Mouse (Mus musculus) kidney, embryonic 15.5 days (tissue): ENCODE data around the gene Dnmt3l. TPM values are rescaled to one million over a fixed set of nuclear protein-coding genes. Genes with fewer than 3 reads are reported as not detected.

Source experiments
- polyA plus RNA-seq: library from polyadenylated mRNA; unstranded; fragments of >200 nt; fragmentation: Nextera tagmentation; extraction: Ambion mirVana; gene quantifications from 2 replicates; pipeline ENCODE4 v1.2.1, GENCODE M21; 2015

Dnmt3l gene
- polyA plus RNA-seq, 1 experiment from 2014 or later, result 0.68 TPM

Other genes starting within 250 kb of the Dnmt3l start
- not detected in 2 replicates for gene Gm9639, start 246.9 kb upstream of the Dnmt3l start, polyA plus RNA-seq
- not detected in 2 replicates for gene Gm19668, start 242.8 kb upstream of the Dnmt3l start, polyA plus RNA-seq
- not detected in 2 replicates for gene Gm9507, start 230.1 kb upstream of the Dnmt3l start, polyA plus RNA-seq
- gene Gm2696, start 227.3 kb upstream of the Dnmt3l start, polyA plus RNA-seq, result not detected in 2 replicates
- not detected in 2 replicates for gene Krtap10-4, start 214.9 kb upstream of the Dnmt3l start, polyA plus RNA-seq
- not detected in 2 replicates for gene Krtap10-10, start 206.0 kb upstream of the Dnmt3l start, polyA plus RNA-seq
- gene Gm36176, start 195.1 kb upstream of the Dnmt3l start, polyA plus RNA-seq, result not detected in 2 replicates
- gene Gm10318, start 189.1 kb upstream of the Dnmt3l start, polyA plus RNA-seq, result not detected in 2 replicates
- not detected in 2 replicates for gene Gm3285, start 180.0 kb upstream of the Dnmt3l start, polyA plus RNA-seq
- 3.8 and 4.8 TPM in 2 replicates for gene Lrrc3, start 139.4 kb upstream of the Dnmt3l start, polyA plus RNA-seq
- gene Trpm2, start 71.4 kb upstream of the Dnmt3l start, polyA plus RNA-seq, result 0.32 and 0.97 TPM in 2 replicates
- gene 1810043G02Rik, start 63.4 kb upstream of the Dnmt3l start, polyA plus RNA-seq, result 29.5 and 32.1 TPM in 2 replicates
- 149 and 164 TPM in 2 replicates for gene Pfkl, start 31.9 kb upstream of the Dnmt3l start, polyA plus RNA-seq
- gene Aire, start 1.7 kb downstream of the Dnmt3l start, polyA plus RNA-seq, result 1.6 TPM in 2 replicates
- 5.6 and 7.1 TPM in 2 replicates for gene Icosl, start 27.4 kb downstream of the Dnmt3l start, polyA plus RNA-seq
- gene D10Jhu81e, start 127.8 kb downstream of the Dnmt3l start, polyA plus RNA-seq, result 43.2 TPM in 2 replicates
- gene Pwp2, start 143.2 kb downstream of the Dnmt3l start, polyA plus RNA-seq, result 21.7 and 22.6 TPM in 2 replicates
- 12.5 and 12.7 TPM in 2 replicates for gene Trappc10, start 202.7 kb downstream of the Dnmt3l start, polyA plus RNA-seq